Mouse (Mus musculus) lung, adult 18-20 months (tissue): ENCODE measurements at regions not wholly inside any gene's neighbourhood (a gene's known extent, or its start where the extent isn't known, plus 50 kb on each side); places are given as distances from the start of the nearest gene placed in this dataset.

Source experiments
- DNase-seq, 2 experiments: peaks; one replicate each; pipeline ENCODE4 v3.0.0; 2022; ENCODE audit warnings: mixed read lengths in 2 of 2

- DNase-seq: no peak
Measured at GRCm38 (mm10) chr6:148539207-148539960, 95.2 kb upstream of the Tmtc1 start.

- DNase-seq: no peak
Measured at GRCm38 (mm10) chr6:148534364-148534763, 90.2 kb upstream of the Tmtc1 start.

GRCm38 (mm10) chr6:148531068-148531467, 86.9 kb upstream of the Tmtc1 start:
- DNase-seq: no peak

GRCm38 (mm10) chr6:148528611-148529010, 84.4 kb upstream of the Tmtc1 start:
- no peak for DNase-seq

GRCm38 (mm10) chr6:148522893-148523292, 78.7 kb upstream of the Tmtc1 start:
- no peak for DNase-seq

- DNase-seq: no peak
Measured at GRCm38 (mm10) chr6:148517536-148518245, 73.5 kb upstream of the Tmtc1 start.

GRCm38 (mm10) chr6:148516654-148517053, 72.5 kb upstream of the Tmtc1 start:
- DNase-seq: peak in 1 of 2 experiments; percentile 3

- DNase-seq: no peak
Measured at GRCm38 (mm10) chr6:148515105-148515504, 70.9 kb upstream of the Tmtc1 start.

GRCm38 (mm10) chr6:148514645-148515044, 70.5 kb upstream of the Tmtc1 start:
- no peak for DNase-seq

- DNase-seq: no peak
Measured at GRCm38 (mm10) chr6:148514124-148514523, 69.9 kb upstream of the Tmtc1 start.

GRCm38 (mm10) chr6:148513134-148513533, 68.9 kb upstream of the Tmtc1 start:
- no peak for DNase-seq

GRCm38 (mm10) chr6:148505325-148505724, 61.1 kb upstream of the Tmtc1 start:
- DNase-seq: no peak

GRCm38 (mm10) chr6:148500251-148501179, 56.3 kb upstream of the Tmtc1 start:
- DNase-seq: no peak
